Mouse (Mus musculus): ENCODE results near the gene Dppa3. TPM values are rescaled to one million over a fixed set of nuclear protein-coding genes. Genes with fewer than 3 reads are reported as not detected.

The Dppa3 gene
- total and polyA plus RNA-seq, 3 experiments: not detected

GRCm38 (mm10) chr6:122609377-122609728 lies 16.9 kb upstream of the Dppa3 start:
- peaks cover 24% of the 10 kb centered on the region for H3K79me2 ChIP-seq (ENCODE audit: control insufficient read depth, insufficient read depth, low read length, poor library complexity)
- no peaks in the 10 kb centered on the region for H3K9me3 ChIP-seq (replicated peaks; ENCODE audit: insufficient read depth, low read length)
- peaks cover 7 to 17% of the 10 kb centered on the region in 2 experiments for H3K4me1 ChIP-seq (ENCODE audit: control insufficient read depth in 1 of 2, insufficient read depth in 2 of 2, low read length in 2 of 2)
- H3K27me3 ChIP-seq (ENCODE audit: control insufficient read depth in 1 of 2, insufficient read depth in 2 of 2, low read length in 2 of 2): no peaks in the 10 kb centered on the region
- peak; percentile 80 for DNase-seq (ENCODE audit: low read depth, low spot score)
- peaks cover 0 to 15% of the 10 kb centered on the region in 2 experiments; a peak in 3 of 4 replicates for H3K36me3 ChIP-seq (ENCODE audit: control insufficient read depth in 1 of 2, insufficient read depth in 2 of 2, low read length in 2 of 2)
- H3K9ac ChIP-seq (ENCODE audit: control insufficient read depth, low read depth, low read length, poor library complexity, severe bottlenecking): peak overlapping the region; percentile 78
- H3K27ac ChIP-seq (ENCODE audit: control insufficient read depth, low read depth, low read length): peak overlapping the region; percentile 86
- peak overlapping the region; percentile 66 to 76 for H3K4me3 ChIP-seq (ENCODE audit: control insufficient read depth in 1 of 2, insufficient read depth in 1 of 2, low read depth in 2 of 2, low read length in 2 of 2)
- TF ChIP-seq CTCF (IDR thresholded peaks at IDR 0.05 in 2 of 3, conservative IDR thresholded peaks at IDR 0.05 in 1 of 3; ENCODE audit: control insufficient read depth in 1 of 3, insufficient read depth in 1 of 3, low read depth in 2 of 3, low read length in 3 of 3, poor library complexity in 1 of 3, severe bottlenecking in 1 of 3): no peak
- no peak for TF ChIP-seq ZNF384 (IDR thresholded peaks at IDR 0.05; ENCODE audit: low read depth, low read length)
- no peak for TF ChIP-seq RCOR1 (IDR thresholded peaks at IDR 0.05; ENCODE audit: low read depth, low read length)
- no peak for TF ChIP-seq KAT2A (conservative IDR thresholded peaks at IDR 0.05; ENCODE audit: low read depth, low read length)
- no peak for TF ChIP-seq UBTF (IDR thresholded peaks at IDR 0.05; ENCODE audit: borderline replicate concordance, insufficient read depth, low read depth, low read length)
- no peak for TF ChIP-seq USF2 (IDR thresholded peaks at IDR 0.05; ENCODE audit: borderline replicate concordance in 1 of 2, insufficient read depth in 1 of 2, low read depth in 1 of 2, low read length in 2 of 2)
- TF ChIP-seq CHD2 (IDR thresholded peaks at IDR 0.05; ENCODE audit: low read length): no peak
- no peak for TF ChIP-seq MAZ (IDR thresholded peaks at IDR 0.05; ENCODE audit: low read depth, low read length)
- TF ChIP-seq POLR2AphosphoS5 (IDR thresholded peaks at IDR 0.05; ENCODE audit: borderline replicate concordance, low read depth, low read length): no peak
- TF ChIP-seq TAL1 (IDR thresholded peaks at IDR 0.05; ENCODE audit: low read length): no peak
- TF ChIP-seq BHLHE40 (IDR thresholded peaks at IDR 0.05; ENCODE audit: borderline replicate concordance, low read depth, low read length): peak; percentile 86; the same call in 1 of the 2 replicates
- no peak for TF ChIP-seq ZC3H11A (IDR thresholded peaks at IDR 0.05; ENCODE audit: low read depth, low read length)
- no peak for TF ChIP-seq ZKSCAN1 (IDR thresholded peaks at IDR 0.05; ENCODE audit: low read depth, low read length)
- no peak for TF ChIP-seq MAFK (IDR thresholded peaks at IDR 0.05; ENCODE audit: borderline replicate concordance, low read depth, low read length)
- TF ChIP-seq NELFE (IDR thresholded peaks at IDR 0.05; ENCODE audit: low read depth, low read length): peak; percentile 49
- no peak for TF ChIP-seq GABPA (IDR thresholded peaks at IDR 0.05; ENCODE audit: low read depth, low read length)
- no peak for TF ChIP-seq MEF2A (IDR thresholded peaks at IDR 0.05; ENCODE audit: extremely low read depth, insufficient replicate concordance, low read depth, low read length, poor library complexity, severe bottlenecking)
- no peak for TF ChIP-seq POLR2AphosphoS2 (IDR thresholded peaks at IDR 0.05; ENCODE audit: low read length)
- TF ChIP-seq MYC (IDR thresholded peaks at IDR 0.05; ENCODE audit: low read depth, low read length): peak; percentile 98
- TF ChIP-seq SIN3A (IDR thresholded peaks at IDR 0.05; ENCODE audit: low read length): peak; percentile 68
- TF ChIP-seq USF1 (IDR thresholded peaks at IDR 0.05; ENCODE audit: low read depth, low read length): peak; percentile 83
- no peak; the same call in 1 of the 2 replicates for TF ChIP-seq ETS1 (IDR thresholded peaks at IDR 0.05; ENCODE audit: low read depth, low read length)
- peak; percentile 62; the same call in 1 of the 2 replicates for TF ChIP-seq TBP (IDR thresholded peaks at IDR 0.05; ENCODE audit: low read depth, low read length)
- no peak for TF ChIP-seq CHD1 (IDR thresholded peaks at IDR 0.05; ENCODE audit: low read depth, low read length)
- peak; percentile 58 for TF ChIP-seq GATA1 (IDR thresholded peaks at IDR 0.05; ENCODE audit: low read depth, low read length)
- TF ChIP-seq SMC3 (IDR thresholded peaks at IDR 0.05; ENCODE audit: low read depth, low read length): no peak
- TF ChIP-seq MAX (IDR thresholded peaks at IDR 0.05; ENCODE audit: low read length): peak; percentile 98
- no peak for TF ChIP-seq RAD21 (IDR thresholded peaks at IDR 0.05; ENCODE audit: low read depth, low read length)
- no peak for TF ChIP-seq JUND (IDR thresholded peaks at IDR 0.05; ENCODE audit: low read depth, low read length)
- no peak for TF ChIP-seq ELF1 (IDR thresholded peaks at IDR 0.05; ENCODE audit: low read depth, low read length)
- TF ChIP-seq TCF12 (IDR thresholded peaks at IDR 0.05; ENCODE audit: low read depth, low read length): no peak; the same call in 1 of the 2 replicates
- TF ChIP-seq HCFC1 (IDR thresholded peaks at IDR 0.05; ENCODE audit: low read depth, low read length): 0 out of 2 replicates have a peak, but pooled peaks have one; percentile 9
- TF ChIP-seq NRF1 (IDR thresholded peaks at IDR 0.05; ENCODE audit: insufficient read depth, low read depth, low read length, poor library complexity, severe bottlenecking): no peak
- peak in 1 of 2 experiments; percentile 21; a peak in 1 of 4 replicates for TF ChIP-seq EP300 (IDR thresholded peaks at IDR 0.05; ENCODE audit: low read depth in 1 of 2, low read length in 2 of 2)
- no peak; the same call in 1 of the 2 replicates for TF ChIP-seq ZMIZ1 (IDR thresholded peaks at IDR 0.05; ENCODE audit: low read depth, low read length)
- TF ChIP-seq POLR2A (IDR thresholded peaks at IDR 0.05; ENCODE audit: control insufficient read depth in 1 of 2, insufficient read depth in 1 of 2, low read depth in 1 of 2, low read length in 2 of 2, poor library complexity in 1 of 2): peak; percentile 22 to 65; a peak in 1 of 4 replicates
- TF ChIP-seq MYB (IDR thresholded peaks at IDR 0.05; ENCODE audit: low read depth, low read length): no peak
- no peak; the same call in 1 of the 2 replicates for TF ChIP-seq E2F4 (IDR thresholded peaks at IDR 0.05; ENCODE audit: borderline replicate concordance, low read depth, low read length)
